Mouse (Mus musculus) left cerebral cortex, adult 9 months (tissue): ENCODE data around the gene Rnf32.

Experiments used
- DNase-seq, 2 experiments: peaks; one replicate each; pipeline ENCODE4 v3.0.0; 2022; ENCODE audit warnings: low spot score in 2 of 2

Rnf32 gene

GRCm38 (mm10) chr5:29273426-29273825, 77.6 kb downstream of the Rnf32 start:
- DNase-seq = no peak

DNA sequence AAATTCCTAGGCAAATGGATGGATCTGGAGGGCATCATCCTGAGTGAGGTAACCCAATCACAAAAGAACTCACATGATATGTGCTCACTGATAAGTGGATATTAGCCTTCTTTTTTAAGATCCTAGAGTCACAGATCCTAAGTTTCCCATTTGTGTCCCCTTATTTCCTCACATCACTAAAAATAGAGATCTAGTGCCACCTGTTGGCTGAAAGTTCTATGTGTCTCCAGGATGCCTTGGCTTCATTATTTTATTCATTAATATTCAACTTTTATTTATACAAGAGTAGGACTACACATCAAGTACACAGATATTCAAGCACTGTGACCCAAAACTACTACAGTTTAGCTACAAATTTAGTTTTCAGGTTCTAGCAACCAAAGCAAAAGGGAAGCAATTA, 79.0 kb downstream of the Rnf32 start:
- no peak for DNase-seq
